ENCODE assay signal across 21 mouse cellular contexts in genomic region chr1:64173708-64174107, GRCm38 (mm10). TPM values are rescaled to one million over a fixed set of nuclear protein-coding genes. Genes with fewer than 3 reads are reported as not detected.
DNase-seq lines count a peak whose midpoint lies in the region; ATAC-seq lines count a peak whose summit lies in the region.
"Had no signal": no experiment of that assay in that cellular context is flagged by ENCODE, and none has a peak within 500 bp of the region (broad histone marks: within the 10 kb centered on the region; RNA-seq: fewer than 3 reads in every experiment).

No protein-coding gene starts in this region.

- H3K4me2 ChIP-seq in hindbrain, embryonic 13.5 days: peak overlapping the region; percentile 4; the same call in 1 of the 2 replicates
- H3K4me2 ChIP-seq in midbrain, embryonic 13.5 days (replicated peaks): no peak overlapping the region
- H3K4me2 ChIP-seq in neural tube, embryonic 15.5 days: peak overlapping the region; percentile 13; the same call in 1 of the 2 replicates
- H3K4me2 ChIP-seq: heart, embryonic 15.5 days had no signal

- peak; percentile 39 for DNase-seq in left cerebral cortex, postnatal 4 days
- DNase-seq in left cerebral cortex, postnatal 14 days (ENCODE audit: low spot score in 2 of 2): no peak
- DNase-seq in cerebellum, adult 9-10 months: no peak
- DNase-seq in adrenal gland, postnatal 14 days: no peak
- DNase-seq: adrenal gland, postnatal 10 days; B cell, adult 2 months; cerebellum, adult 2 months; gastrocnemius, adult 2 months; heart, adult 18-20 months; kidney, adult 2 months; kidney, postnatal 4 days; liver; lung, adult 18-20 months; spleen, adult 18-20 months; thymus, adult 18-20 months had no signal

- no peaks in the 10 kb centered on the region for H3K36me3 ChIP-seq in hindbrain, embryonic 13.5 days
- no peaks in the 10 kb centered on the region for H3K36me3 ChIP-seq in midbrain, embryonic 13.5 days
- no peaks in the 10 kb centered on the region for H3K36me3 ChIP-seq in neural tube, embryonic 15.5 days
- H3K36me3 ChIP-seq: embryonic facial prominence, embryonic 10.5 days; heart, embryonic 15.5 days had no signal

- H3K4me3 ChIP-seq in hindbrain, embryonic 13.5 days: no peak overlapping the region
- no peak overlapping the region for H3K4me3 ChIP-seq in midbrain, embryonic 13.5 days (replicated peaks)
- H3K4me3 ChIP-seq in neural tube, embryonic 15.5 days (replicated peaks): no peak overlapping the region
- H3K4me3 ChIP-seq: embryonic facial prominence, embryonic 10.5 days; gastrocnemius, adult 2 months; heart, embryonic 15.5 days had no signal

- peaks cover 35% of the 10 kb centered on the region for H3K4me1 ChIP-seq in hindbrain, embryonic 13.5 days (replicated peaks)
- peaks cover 36% of the 10 kb centered on the region for H3K4me1 ChIP-seq in midbrain, embryonic 13.5 days (replicated peaks)
- peaks cover 20% of the 10 kb centered on the region for H3K4me1 ChIP-seq in neural tube, embryonic 15.5 days
- H3K4me1 ChIP-seq: heart, embryonic 15.5 days had no signal

- WGBS in hindbrain, embryonic 13.5 days: 18% methylated on average over 4 of the region's 4 CpGs
- 20% methylated on average over 4 of the region's 4 CpGs for WGBS in midbrain, embryonic 13.5 days
- 19% methylated on average over 4 of the region's 4 CpGs for WGBS in neural tube, embryonic 15.5 days

- H3K9ac ChIP-seq in hindbrain, embryonic 13.5 days: no peak overlapping the region
- no peak overlapping the region for H3K9ac ChIP-seq in midbrain, embryonic 13.5 days (replicated peaks)
- no peak overlapping the region for H3K9ac ChIP-seq in neural tube, embryonic 15.5 days (replicated peaks)
- H3K9ac ChIP-seq: heart, embryonic 15.5 days had no signal

- intact Hi-C loops in left cerebral cortex, postnatal 4 days (cut with DNase I): loop anchor here (5.0 kb wide), 1 partner anchor 36 kb away; no protein-coding TSS in a partner anchor
- intact Hi-C loops in left cerebral cortex, postnatal 14 days (cut with DNase I): no loop called here

- H3K27ac ChIP-seq in hindbrain, embryonic 13.5 days: peak overlapping the region; percentile 40; the same call in 1 of the 2 replicates
- peak overlapping the region; percentile 21; the same call in 1 of the 2 replicates for H3K27ac ChIP-seq in midbrain, embryonic 13.5 days
- no peak overlapping the region for H3K27ac ChIP-seq in neural tube, embryonic 15.5 days (replicated peaks)
- H3K27ac ChIP-seq: embryonic facial prominence, embryonic 10.5 days; gastrocnemius, adult 2 months; heart, embryonic 15.5 days had no signal

- peak; percentile 83 for ATAC-seq in hindbrain, embryonic 13.5 days (ENCODE audit: low FRiP score)
- peak; percentile 63; the same call in 1 of the 2 replicates for ATAC-seq in midbrain, embryonic 13.5 days
- ATAC-seq in neural tube, embryonic 15.5 days (ENCODE audit: low FRiP score): peak; percentile 55; the same call in 1 of the 2 replicates
- ATAC-seq: forebrain, embryonic 16.5 days had no signal

- H3K9me3 ChIP-seq in hindbrain, embryonic 13.5 days: no peaks in the 10 kb centered on the region
- H3K9me3 ChIP-seq in midbrain, embryonic 13.5 days: no peaks in the 10 kb centered on the region; the same call in 1 of the 2 replicates
- no peaks in the 10 kb centered on the region for H3K9me3 ChIP-seq in neural tube, embryonic 15.5 days (replicated peaks)
- H3K9me3 ChIP-seq: embryonic facial prominence, embryonic 10.5 days; heart, embryonic 15.5 days had no signal

- 0 out of 2 replicates have a peak, but pooled peaks cover 3% of the 10 kb centered on the region for H3K27me3 ChIP-seq in hindbrain, embryonic 13.5 days
- H3K27me3 ChIP-seq in midbrain, embryonic 13.5 days: no peaks in the 10 kb centered on the region
- H3K27me3 ChIP-seq in neural tube, embryonic 15.5 days (replicated peaks): no peaks in the 10 kb centered on the region
- H3K27me3 ChIP-seq: heart, embryonic 15.5 days had no signal

RNA-seq across cellular contexts. Expression of gene Klf7, which starts 51.6 kb away (rescaled TPM):
- 100 to 1,000 TPM; 153 to 161 TPM for total RNA-seq in left cerebral cortex, postnatal 4 days (2021)
- total RNA-seq in left cerebral cortex, postnatal 14 days (2021): 10 to 100 TPM; 54.2 to 55.8 TPM
- polyA plus RNA-seq in hindbrain, embryonic 13.5 days (2015; fragmentation: Nextera tagmentation; extraction: Ambion mirVana): 93.3 and 100 TPM in 2 replicates
- polyA plus RNA-seq in midbrain, embryonic 13.5 days (2015; fragmentation: Nextera tagmentation; extraction: Ambion mirVana): 84.5 and 92.2 TPM in 2 replicates
- polyA plus RNA-seq in neural tube, embryonic 15.5 days (2015; fragmentation: Nextera tagmentation; extraction: Ambion mirVana): 69.6 and 82.2 TPM in 2 replicates
- total RNA-seq in adrenal gland, postnatal 14 days (2021): 18.3 and 20.2 TPM in 2 replicates
